ENCODE assay signal across 9 mouse cellular contexts in the genomic region with DNA sequence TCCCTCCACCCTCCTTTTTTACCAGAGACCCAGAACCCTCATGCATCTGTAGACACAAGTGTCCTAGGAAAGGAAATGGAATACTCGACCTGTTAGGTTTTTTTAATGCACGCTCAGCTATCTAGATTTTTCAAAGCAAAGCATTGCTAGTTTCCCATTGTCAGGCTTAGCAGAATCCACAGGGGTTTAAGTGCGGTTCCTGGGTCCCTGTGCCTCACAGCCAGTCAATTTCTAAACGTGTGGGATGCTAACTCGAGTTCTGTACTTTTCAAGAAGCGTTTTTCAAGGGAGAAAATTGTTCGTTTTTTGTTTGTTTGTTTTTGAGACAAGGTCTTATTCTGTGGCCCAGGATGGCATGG. TPM values are rescaled to one million over a fixed set of nuclear protein-coding genes. Genes with fewer than 3 reads are reported as not detected.
DNase-seq lines count a peak whose midpoint lies in the region; ATAC-seq and TF ChIP-seq lines count a peak whose summit lies in the region.
"Had no signal": no experiment of that assay in that cellular context is flagged by ENCODE, and none has a peak within 500 bp of the region (broad histone marks: within the 10 kb centered on the region; RNA-seq: fewer than 3 reads in every experiment).

No protein-coding gene starts in this region.

- no peak for DNase-seq in heart, embryonic 10.5 days (ENCODE audit: low spot score)
- no peak for DNase-seq in heart, postnatal 10 days
- DNase-seq in forebrain, postnatal 0 days, result no peak
- DNase-seq in thymus, postnatal 10 days (ENCODE audit: low spot score in 2 of 2), result no peak
- DNase-seq in thymus, postnatal 0 days (ENCODE audit: low spot score), result no peak

- H3K9me3 ChIP-seq in heart, embryonic 10.5 days, result no peaks in the 10 kb centered on the region
- no peaks in the 10 kb centered on the region for H3K9me3 ChIP-seq in E14TG2a.4 (ENCODE audit: low read length)
- H3K9me3 ChIP-seq in forebrain, postnatal 0 days (ENCODE audit: low read length), result no peaks in the 10 kb centered on the region
- H3K9me3 ChIP-seq in liver, embryonic 15.5 days (replicated peaks), result no peaks in the 10 kb centered on the region

- H3K27ac ChIP-seq in heart, embryonic 10.5 days, result peak overlapping the region; percentile 91; the same call in 1 of the 2 replicates
- peak overlapping the region; percentile 57; the same call in 1 of the 2 replicates for H3K27ac ChIP-seq in forebrain, postnatal 0 days (ENCODE audit: low read depth, low read length)
- no peak overlapping the region for H3K27ac ChIP-seq in liver, embryonic 15.5 days (replicated peaks)

- WGBS in heart, embryonic 10.5 days, result 11% methylated on average over 7 of the region's 7 CpGs
- WGBS in forebrain, postnatal 0 days, result 9% methylated on average over 7 of the region's 7 CpGs
- WGBS in liver, embryonic 15.5 days (ENCODE audit: insufficient replicate concordance), result 11% methylated on average over 7 of the region's 7 CpGs

- H3K4me2 ChIP-seq in forebrain, postnatal 0 days (ENCODE audit: low read depth), result peak overlapping the region; percentile 74
- H3K4me2 ChIP-seq in liver, embryonic 15.5 days, result peak overlapping the region; percentile 65

- peak; percentile 21 for ATAC-seq in forebrain, postnatal 0 days
- no peak for ATAC-seq in liver, embryonic 15.5 days (ENCODE audit: insufficient read depth)
- no peak for ATAC-seq in cerebellum, adult (ENCODE audit: insufficient number of reproducible peaks, low FRiP score, low TSS enrichment)

- intact Hi-C loops in heart, postnatal 10 days (cut with DNase I), result no loop called here

- peak overlapping the region; percentile 82 for H3K4me3 ChIP-seq in heart, embryonic 10.5 days
- H3K4me3 ChIP-seq in E14TG2a.4 (replicated peaks; ENCODE audit: low read length), result peak overlapping the region; percentile 82
- peak overlapping the region; percentile 74 for H3K4me3 ChIP-seq in forebrain, postnatal 0 days (ENCODE audit: low read depth, low read length)
- H3K4me3 ChIP-seq in liver, embryonic 15.5 days (replicated peaks), result peak overlapping the region; percentile 52

- H3K27me3 ChIP-seq in heart, embryonic 10.5 days (ENCODE audit: insufficient read depth, poor library complexity, severe bottlenecking), result peaks cover 20% of the 10 kb centered on the region
- peaks cover 56% of the 10 kb centered on the region for H3K27me3 ChIP-seq in E14TG2a.4 (ENCODE audit: insufficient read depth, low read length)
- peaks cover 4% of the 10 kb centered on the region; the same call in 1 of the 2 replicates for H3K27me3 ChIP-seq in forebrain, postnatal 0 days (ENCODE audit: insufficient read depth, low read length)
- peaks cover 48% of the 10 kb centered on the region for H3K27me3 ChIP-seq in liver, embryonic 15.5 days

- no peak for TF ChIP-seq CTCF in E14TG2a.4 (conservative IDR thresholded peaks at IDR 0.05; ENCODE audit: low read length)
- TF ChIP-seq CTCF in forebrain, postnatal 0 days (IDR thresholded peaks at IDR 0.05; ENCODE audit: low read depth), result no peak

- H3K36me3 ChIP-seq in heart, embryonic 10.5 days, result no peaks in the 10 kb centered on the region
- H3K36me3 ChIP-seq in E14TG2a.4 (ENCODE audit: insufficient read depth, low read length), result no peaks in the 10 kb centered on the region
- no peaks in the 10 kb centered on the region for H3K36me3 ChIP-seq in forebrain, postnatal 0 days (ENCODE audit: insufficient read depth)
- no peaks in the 10 kb centered on the region for H3K36me3 ChIP-seq in liver, embryonic 15.5 days (replicated peaks)

- H3K4me1 ChIP-seq in heart, embryonic 10.5 days, result peaks cover 16% of the 10 kb centered on the region
- peaks cover 12% of the 10 kb centered on the region for H3K4me1 ChIP-seq in E14TG2a.4 (replicated peaks; ENCODE audit: low read depth, low read length)
- no peaks in the 10 kb centered on the region for H3K4me1 ChIP-seq in forebrain, postnatal 0 days (ENCODE audit: insufficient read depth)
- 0 out of 2 replicates have a peak, but pooled peaks cover 5% of the 10 kb centered on the region for H3K4me1 ChIP-seq in liver, embryonic 15.5 days (replicated peaks)

- peak overlapping the region; percentile 79 for H3K9ac ChIP-seq in forebrain, postnatal 0 days
- H3K9ac ChIP-seq in liver, embryonic 15.5 days, result no peak overlapping the region

RNA-seq across cellular contexts. Expression of gene Trpc3, which starts 0.3 kb away (rescaled TPM):
- polyA plus RNA-seq in heart, embryonic 10.5 days (2016; fragmentation: Nextera tagmentation; extraction: Ambion mirVana), result 3.7 and 4.7 TPM in 2 replicates
- total RNA-seq in heart, postnatal 10 days (2021), result 10 to 100 TPM; 13.1 to 17.0 TPM
- 9.7 and 12.3 TPM in 2 replicates for total RNA-seq in forebrain, postnatal 0 days (2014; rRNA removed)
- polyA plus RNA-seq in forebrain, postnatal 0 days (2015; fragmentation: Nextera tagmentation; extraction: Ambion mirVana), result 3.6 and 8.2 TPM in 2 replicates
- polyA plus RNA-seq in liver, embryonic 15.5 days (2015; fragmentation: Nextera tagmentation; extraction: Ambion mirVana), result 0.26 and 0.55 TPM in 2 replicates
- 0.19 and 0.73 TPM in 2 replicates for polyA plus RNA-seq in thymus, postnatal 0 days (2015; fragmentation: Nextera tagmentation; extraction: Ambion mirVana)
- polyA plus RNA-seq: C2C12 had no signal
